Mouse (Mus musculus) adrenal gland, postnatal 4 days (tissue): Measurements from ENCODE around the gene Prss22. TPM values are rescaled to one million over a fixed set of nuclear protein-coding genes. Genes with fewer than 3 reads are reported as not detected.

ENCODE experiments used
- DNase-seq, 2 experiments: peaks; one replicate each; pipeline ENCODE4 v3.0.0; 2021 to 2022; ENCODE audit warnings: low spot score in 2 of 2, mixed read lengths in 2 of 2
- total RNA-seq, 2 experiments: library from RNA; stranded (reverse); gene quantifications; 2 replicates each; pipeline ENCODE4 v1.2.3; 2021

Prss22 gene
- total RNA-seq, 2 experiments from 2014 or later, result not detected

GRCm38 (mm10) chr17:23998383-23998782 is 483 bp upstream of the Prss22 start:
- DNase-seq, result no peak

- no peak for DNase-seq
Measured at GRCm38 (mm10) chr17:23995421-23995820, 2.5 kb downstream of the Prss22 start.

- no peak for DNase-seq
Measured at GRCm38 (mm10) chr17:23994667-23995066, 3.2 kb downstream of the Prss22 start.

GRCm38 (mm10) chr17:23993559-23994428 is 4.1 kb downstream of the Prss22 start:
- peak; percentile 92 to 95 for DNase-seq

GRCm38 (mm10) chr17:23992789-23993553 is 4.9 kb downstream of the Prss22 start:
- no peak for DNase-seq

- DNase-seq, result no peak
Measured at GRCm38 (mm10) chr17:23989802-23990201, 8.1 kb downstream of the Prss22 start.

- no peak for DNase-seq
Measured at GRCm38 (mm10) chr17:23984989-23985388, 12.9 kb downstream of the Prss22 start.

- DNase-seq, result no peak
Measured at GRCm38 (mm10) chr17:23982912-23983311, 15.0 kb downstream of the Prss22 start.

- no peak for DNase-seq
Measured at GRCm38 (mm10) chr17:23980297-23980909, 17.5 kb downstream of the Prss22 start, which contains the start of gene Prss30. TSS of gene Prss30 (minus strand) at chr17:23980566.

GRCm38 (mm10) chr17:23979471-23979870 is 18.4 kb downstream of the Prss22 start:
- no peak for DNase-seq

- DNase-seq, result no peak
Measured at GRCm38 (mm10) chr17:23976665-23977064, 21.2 kb downstream of the Prss22 start.

GRCm38 (mm10) chr17:23971315-23971714 is 26.6 kb downstream of the Prss22 start:
- no peak for DNase-seq

GRCm38 (mm10) chr17:23969231-23969630 is 28.7 kb downstream of the Prss22 start:
- DNase-seq, result peak; percentile 44 to 66

GRCm38 (mm10) chr17:23968780-23969179 is 29.1 kb downstream of the Prss22 start:
- no peak for DNase-seq

- DNase-seq, result no peak
Measured at GRCm38 (mm10) chr17:23966658-23967401, 31.1 kb downstream of the Prss22 start.

GRCm38 (mm10) chr17:23965805-23966425 is 32.0 kb downstream of the Prss22 start:
- no peak for DNase-seq

- no peak for DNase-seq
Measured at GRCm38 (mm10) chr17:23961573-23962122, 36.3 kb downstream of the Prss22 start.

GRCm38 (mm10) chr17:23960084-23960738 is 37.7 kb downstream of the Prss22 start:
- peak; percentile 43 to 53 for DNase-seq

GRCm38 (mm10) chr17:23955174-23955573 is 42.7 kb downstream of the Prss22 start, which contains the start of gene Sbpl:
TSS of gene Sbpl (minus strand) at chr17:23955274.
- DNase-seq, result no peak
